Mouse (Mus musculus): ENCODE measurements around the gene Unc93a.
"Not testable (repeated sequence)": the region's sequence is repeated elsewhere in the genome, so short reads cannot be mapped to it uniquely, and the experiment has no call there.

GRCm38 (mm10) chr17:13142665-13143064 lies 11.1 kb upstream of the Unc93a start:
- not testable (repeated sequence) for TF ChIP-seq POLR2A (IDR thresholded peaks at IDR 0.05; ENCODE audit: extremely low read depth, insufficient read depth, low read length); CTCF (IDR thresholded peaks at IDR 0.05; ENCODE audit: low read depth, low read length)
